Mouse (Mus musculus) lung, embryonic 15.5 days (tissue): ENCODE measurements around the gene Ireb2. TPM values are rescaled to one million over a fixed set of nuclear protein-coding genes. Genes with fewer than 3 reads are reported as not detected.
"Not testable (repeated sequence)": the region's sequence is repeated elsewhere in the genome, so short reads cannot be mapped to it uniquely, and the experiment has no call there.

Experiments used
- ATAC-seq: fragments of 200-750 bp; cut with Nextera tagmentation; 2 replicates; pipeline ENCODE4 v1.8.0; 2017; ENCODE audit warnings: moderate number of reproducible peaks, borderline replicate concordance; ENCODE audit not compliant: low FRiP score, low TSS enrichment; ENCODE audit errors: extremely low read depth
- H3K27ac ChIP-seq: fragments of 300-500 bp; sonication (generic); 2 replicates; pipeline ENCODE4 v1.5.1; 2015; ENCODE audit warnings: moderate library complexity, mild to moderate bottlenecking, inconsistent platforms
- H3K27me3 ChIP-seq: fragments of 300-500 bp; sonication (generic); 2 replicates; pipeline ENCODE4 v1.6.1; 2015; ENCODE audit warnings: inconsistent platforms
- H3K36me3 ChIP-seq: fragments of 300-500 bp; sonication (generic); 2 replicates; pipeline ENCODE4 v1.6.1; 2015; ENCODE audit warnings: inconsistent platforms
- H3K4me1 ChIP-seq: fragments of 300-500 bp; sonication (generic); 2 replicates; pipeline ENCODE4 v1.6.1; 2015; ENCODE audit warnings: inconsistent platforms
- H3K4me2 ChIP-seq: fragments of 300-500 bp; sonication (generic); 2 replicates; pipeline ENCODE4 v1.6.1; 2015; ENCODE audit warnings: inconsistent platforms, mild to moderate bottlenecking, moderate library complexity
- H3K4me3 ChIP-seq: fragments of 300-500 bp; sonication (generic); 2 replicates; pipeline ENCODE4 v1.5.1; 2015; ENCODE audit warnings: mild to moderate bottlenecking, inconsistent platforms
- H3K9ac ChIP-seq: fragments of 300-500 bp; sonication (generic); 2 replicates; pipeline ENCODE4 v1.6.1; 2015; ENCODE audit warnings: inconsistent platforms
- H3K9me3 ChIP-seq: fragments of 300-500 bp; sonication (generic); 2 replicates; pipeline ENCODE4 v1.6.1; 2016; ENCODE audit warnings: inconsistent platforms
- WGBS: fragments of 180-500 bp; shearing (Covaris S2); methylation state at CpG from one replicate; pipeline ENCODE4 v1.1.7; 2015; 5-methylcytosine and 5-hydroxymethylcytosine counted together
- polyA plus RNA-seq: library from polyadenylated mRNA; unstranded; fragments of >200 nt; fragmentation: Nextera tagmentation; extraction: Ambion mirVana; gene quantifications from 2 replicates; pipeline ENCODE4 v1.2.1, GENCODE M21; 2015

Gene Ireb2
- polyA plus RNA-seq: 29.1 and 29.7 TPM in 2 replicates

DNA sequence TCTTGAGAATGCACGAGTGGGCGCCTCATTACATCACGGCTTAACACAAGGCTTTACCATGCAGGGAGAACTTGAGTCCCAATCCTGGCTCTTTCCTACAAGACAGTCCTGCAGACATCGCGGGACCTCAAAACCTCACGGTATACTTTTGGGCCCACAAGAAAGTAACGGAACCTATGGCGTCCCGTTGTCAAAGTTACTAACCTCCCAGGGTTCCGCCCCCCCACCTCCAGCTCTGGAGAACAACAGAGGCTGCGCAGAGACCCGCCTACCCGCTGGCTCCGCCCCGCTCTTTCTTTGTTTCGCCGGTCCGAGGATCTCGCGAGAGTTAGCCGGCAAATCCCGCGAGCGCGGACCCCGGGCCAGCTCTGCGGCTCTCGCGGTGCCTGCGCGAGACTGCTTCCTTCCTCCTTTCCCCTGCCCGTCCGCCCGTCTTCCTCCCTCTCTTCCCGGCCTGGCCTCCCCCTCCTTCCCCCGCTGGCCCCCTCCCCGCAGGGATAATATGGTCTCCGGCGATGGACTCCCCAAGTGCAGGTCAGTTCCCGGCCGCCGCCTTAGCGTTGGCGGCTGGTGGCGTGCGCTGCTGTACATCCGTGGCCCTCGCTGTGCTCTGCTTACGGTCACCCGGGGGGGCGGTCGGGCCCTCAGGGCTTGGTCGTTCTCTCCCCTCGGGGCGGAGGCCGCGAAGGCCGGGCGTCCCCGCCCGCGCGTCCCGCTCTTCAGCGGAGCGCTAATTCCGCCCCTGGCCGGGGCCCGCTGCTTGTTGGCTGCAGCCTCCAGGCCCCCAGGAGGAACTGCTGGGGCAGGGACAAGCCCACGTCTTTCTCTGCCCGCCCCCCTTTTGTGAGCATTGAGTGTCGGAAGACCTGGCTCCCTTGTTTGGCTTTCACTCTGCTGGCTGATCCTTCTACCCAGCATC, at the start of gene Ireb2:
Ireb2 (plus strand) TSS at position 427 of the 919 bp plus-strand sequence.
- Histone ChIP-seq H3K4me1 (peaks cover 17% of the 10 kb centered on the region; the same call in 1 of the 2 replicates), H3K9ac (peak within 1 kb of the TSS; percentile 93), H3K4me3 (peak within 1 kb of the TSS; percentile 73), H3K36me3 (peaks cover 26% of the 10 kb centered on the region), H3K27ac (peak within 1 kb of the TSS; percentile 89), H3K27me3 (no peaks in the 10 kb centered on the region), H3K9me3 (no peaks in the 10 kb centered on the region), H3K4me2 (peak within 1 kb of the TSS; percentile 60)
- ATAC-seq: peak; percentile 98
- WGBS: 0% methylated on average over 72 of the region's 72 CpGs

DNA sequence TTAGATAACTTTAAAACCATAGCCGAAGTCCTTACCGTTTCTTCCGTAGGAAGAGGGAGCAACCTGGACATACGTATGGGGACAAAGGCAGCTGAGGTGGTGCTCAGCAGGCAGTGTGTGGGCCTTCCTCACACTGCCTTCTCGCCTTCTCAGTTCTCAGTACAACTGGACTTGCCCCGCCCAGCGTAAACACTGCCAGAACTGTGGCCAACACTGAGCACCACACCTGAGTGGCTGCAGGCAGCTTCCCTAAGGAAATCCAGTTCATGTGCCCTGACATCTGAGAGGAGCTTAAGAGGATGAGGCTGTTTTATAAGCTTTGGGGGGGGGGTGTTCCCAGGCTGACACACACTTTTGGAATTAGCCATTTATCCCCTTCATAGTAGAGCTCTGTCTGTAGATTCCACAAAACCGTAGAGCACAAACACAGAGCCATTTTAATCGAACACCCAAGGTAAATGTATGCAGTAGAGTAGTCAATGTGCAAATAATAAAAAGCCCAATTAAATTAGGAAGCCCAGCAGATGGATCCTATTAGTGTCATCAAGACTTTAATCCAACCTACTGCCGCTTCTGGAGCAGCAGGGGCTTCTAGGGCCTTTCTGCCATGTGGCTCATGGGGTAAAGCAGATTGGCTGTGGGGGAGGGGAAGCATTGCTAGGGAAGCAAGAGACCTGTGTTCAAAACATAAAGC, 46.9 kb upstream of the Ireb2 start:
- no peak for ATAC-seq
- Histone ChIP-seq H3K9ac (no peak overlapping the region), H3K27me3 (no peaks in the 10 kb centered on the region), H3K27ac (no peak overlapping the region), H3K4me2 (no peak overlapping the region), H3K36me3 (no peaks in the 10 kb centered on the region), H3K9me3 (no peaks in the 10 kb centered on the region), H3K4me3 (no peak overlapping the region), H3K4me1 (no peaks in the 10 kb centered on the region)
- 55% methylated on average over 10 of the region's 10 CpGs for WGBS

DNA sequence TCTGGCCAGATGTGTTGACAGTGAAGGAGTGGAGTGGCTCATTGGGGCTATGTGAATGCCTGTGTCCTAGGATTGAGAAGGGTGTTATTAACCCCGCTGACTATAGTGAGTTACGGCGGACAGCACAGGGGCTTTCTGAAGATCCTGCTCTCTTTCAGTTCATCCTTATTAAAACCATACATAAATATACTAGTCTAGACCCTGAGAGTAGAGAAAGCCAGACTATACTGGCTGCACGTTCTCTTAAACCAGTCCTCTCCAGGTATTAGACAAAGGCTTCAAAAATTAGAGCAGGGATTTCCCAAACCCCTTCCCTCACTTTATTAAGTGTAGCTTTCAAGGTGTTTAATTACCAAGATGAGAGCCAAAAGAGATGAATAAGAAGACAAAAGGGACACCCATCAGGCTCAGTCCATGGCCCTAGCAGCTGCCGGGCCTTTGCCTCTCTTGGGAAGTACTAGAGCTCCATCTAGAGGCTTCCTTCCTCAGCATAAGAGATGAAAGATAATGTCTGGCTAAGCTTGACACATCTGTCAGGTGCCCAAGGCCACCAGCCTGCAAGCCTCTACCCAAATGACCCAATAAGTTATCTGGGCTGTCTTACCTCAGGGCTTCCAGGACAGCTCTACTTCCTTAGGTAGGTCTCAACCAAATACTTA, 42.0 kb upstream of the Ireb2 start:
- no peak overlapping the region for H3K4me3 ChIP-seq
- ATAC-seq: no peak
- no peaks in the 10 kb centered on the region for H3K36me3 ChIP-seq
- H3K9ac ChIP-seq: no peak overlapping the region
- no peaks in the 10 kb centered on the region for H3K9me3 ChIP-seq
- WGBS: 51% methylated on average over 5 of the region's 5 CpGs
- no peak overlapping the region for H3K4me2 ChIP-seq
- no peaks in the 10 kb centered on the region for H3K27me3 ChIP-seq
- H3K4me1 ChIP-seq: no peaks in the 10 kb centered on the region
- no peak overlapping the region for H3K27ac ChIP-seq

DNA sequence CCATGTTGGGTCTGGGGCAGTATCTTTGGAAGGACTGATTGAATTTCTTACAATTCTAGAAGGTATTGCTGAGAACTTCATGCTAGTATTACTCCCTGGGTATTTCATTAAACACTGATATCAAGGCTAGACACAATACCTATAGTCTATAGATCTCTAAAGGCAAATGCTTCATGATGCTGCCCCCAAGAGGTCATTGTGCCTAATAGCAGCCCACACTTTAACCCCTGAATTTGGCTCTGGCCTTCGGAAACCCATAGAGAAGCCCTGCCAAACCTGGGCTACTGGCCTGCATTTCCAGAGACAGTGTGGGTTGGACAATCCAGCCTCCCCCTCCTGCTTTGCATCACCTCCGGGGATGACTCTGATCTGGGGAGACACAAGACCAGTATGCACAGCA, 33.8 kb upstream of the Ireb2 start:
- no peak overlapping the region for H3K4me2 ChIP-seq
- 33% methylated on average over 2 of the region's 2 CpGs for WGBS

DNA sequence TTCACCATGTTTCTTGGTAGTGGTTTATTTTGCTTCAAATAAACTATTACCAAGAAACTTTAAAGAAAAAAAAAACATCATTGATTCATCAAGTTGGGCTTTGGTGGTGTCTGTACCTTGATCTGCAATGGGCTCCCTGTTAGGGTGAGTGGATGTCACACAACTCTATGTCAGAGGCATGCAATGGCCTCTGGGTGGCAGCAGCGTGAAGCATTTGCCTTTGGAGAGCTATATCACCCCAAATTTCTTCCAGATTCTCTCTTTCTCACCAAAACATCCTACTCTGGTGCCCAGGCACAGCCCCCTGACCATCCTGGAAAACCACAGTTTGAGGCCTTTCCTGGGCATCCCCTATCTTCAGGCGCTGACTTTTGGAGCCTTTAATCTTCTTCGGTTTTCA, 33.0 kb upstream of the Ireb2 start:
- no peak overlapping the region for H3K9ac ChIP-seq
- no peak overlapping the region for H3K4me2 ChIP-seq
- ATAC-seq: no peak
- WGBS: 40% methylated on average over 3 of the region's 3 CpGs
- no peaks in the 10 kb centered on the region for H3K4me1 ChIP-seq
- no peak overlapping the region for H3K27ac ChIP-seq
- H3K4me3 ChIP-seq: no peak overlapping the region
- H3K27me3 ChIP-seq: no peaks in the 10 kb centered on the region
- no peaks in the 10 kb centered on the region for H3K36me3 ChIP-seq
- H3K9me3 ChIP-seq: no peaks in the 10 kb centered on the region

More for the DNA sequence above, 33.8 kb upstream of the Ireb2 start:
- Histone ChIP-seq H3K4me3 (no peak overlapping the region), H3K36me3 (no peaks in the 10 kb centered on the region), H3K27ac (no peak overlapping the region), H3K9ac (no peak overlapping the region), H3K4me1 (no peaks in the 10 kb centered on the region), H3K27me3 (no peaks in the 10 kb centered on the region), H3K9me3 (no peaks in the 10 kb centered on the region)
- no peak for ATAC-seq

DNA sequence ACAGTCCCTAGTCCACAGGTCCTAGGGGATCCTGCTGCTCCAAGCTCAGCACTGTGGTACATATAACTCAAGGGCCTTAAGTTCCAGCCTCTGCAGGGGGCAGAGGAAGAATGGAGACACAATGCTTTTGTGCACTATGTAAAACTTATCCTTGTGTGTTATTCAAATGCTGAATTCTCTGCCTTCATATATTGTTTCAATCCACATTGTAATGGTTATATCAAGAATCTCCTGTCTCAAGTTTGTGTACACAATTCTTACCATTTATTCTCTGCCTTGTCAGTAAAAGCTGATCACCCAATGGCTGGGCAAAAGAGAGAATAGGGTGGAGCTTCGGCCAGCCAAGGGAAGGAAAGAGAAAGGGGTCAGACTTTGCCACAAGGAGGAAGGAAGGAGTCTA, 29.8 kb upstream of the Ireb2 start:
- H3K4me3 ChIP-seq: no peak overlapping the region
- H3K9ac ChIP-seq: no peak overlapping the region
- WGBS: 77% methylated on average over 1 of the region's 1 CpGs
- no peak overlapping the region for H3K4me2 ChIP-seq
- no peak overlapping the region for H3K27ac ChIP-seq
- no peak for ATAC-seq
- no peaks in the 10 kb centered on the region for H3K27me3 ChIP-seq
- H3K4me1 ChIP-seq: no peaks in the 10 kb centered on the region
- no peaks in the 10 kb centered on the region for H3K36me3 ChIP-seq
- H3K9me3 ChIP-seq: no peaks in the 10 kb centered on the region

DNA sequence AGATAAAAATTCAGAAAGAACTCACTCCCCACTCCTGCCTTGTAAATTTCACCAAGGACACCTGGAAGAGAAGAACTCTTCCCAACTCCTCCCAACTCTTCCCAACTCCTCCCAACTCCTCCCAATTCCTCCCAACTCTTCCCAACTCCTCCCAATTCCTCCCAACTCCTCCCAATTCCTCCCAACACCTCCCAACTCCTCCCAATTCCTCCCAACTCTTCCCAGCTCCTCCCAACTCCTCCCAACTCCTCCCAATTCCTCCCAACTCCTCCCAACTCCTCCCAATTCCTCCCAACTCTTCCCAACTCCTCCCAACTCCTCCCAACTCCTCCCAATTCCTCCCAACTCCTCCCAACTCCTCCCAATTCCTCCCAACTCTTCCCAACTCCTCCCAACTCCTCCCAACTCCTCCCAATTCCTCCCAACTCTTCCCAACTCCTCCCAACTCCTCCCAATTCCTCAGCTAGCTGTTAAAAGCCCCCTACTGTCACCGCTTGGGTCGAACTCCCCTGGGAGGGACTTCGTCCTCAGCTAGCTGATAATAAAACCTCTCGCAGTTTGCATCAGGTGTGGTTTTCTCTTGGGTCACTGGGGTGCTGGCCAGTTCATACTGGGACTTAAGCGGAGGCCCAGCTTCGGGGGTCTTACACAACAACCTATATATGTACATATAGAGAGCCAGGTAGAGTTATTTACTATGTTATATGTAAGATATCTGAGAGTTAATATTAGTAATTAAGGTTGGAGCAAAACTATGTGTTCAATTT, 27.5 kb upstream of the Ireb2 start:
- not testable (repeated sequence) for H3K4me1 ChIP-seq, H3K27me3 ChIP-seq, ATAC-seq, H3K9ac ChIP-seq, H3K4me3 ChIP-seq, H3K27ac ChIP-seq, H3K4me2 ChIP-seq, H3K9me3 ChIP-seq, H3K36me3 ChIP-seq
- 79% methylated on average over 6 of the region's 6 CpGs for WGBS

DNA sequence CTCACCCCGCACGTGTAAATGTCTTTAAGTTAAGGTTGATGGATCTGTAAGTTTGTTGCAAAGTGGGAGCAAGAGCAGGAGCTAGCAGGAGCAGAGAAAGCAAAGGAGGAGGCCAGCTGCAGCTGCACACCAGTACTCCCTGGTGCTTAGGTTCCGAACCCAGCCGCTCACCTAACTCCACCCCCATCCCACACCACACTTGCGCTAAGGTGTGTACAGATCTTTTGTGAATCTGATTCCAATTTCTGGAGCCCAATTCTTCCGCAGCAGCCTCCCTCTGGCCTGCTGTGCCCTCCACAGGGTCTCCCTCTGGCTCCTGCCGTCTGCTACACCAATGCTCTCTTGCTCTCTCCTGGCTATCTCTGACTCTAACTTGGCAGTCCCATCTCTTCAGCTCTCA, 25.8 kb upstream of the Ireb2 start:
- H3K9ac ChIP-seq: no peak overlapping the region
- H3K4me3 ChIP-seq: no peak overlapping the region
- no peaks in the 10 kb centered on the region for H3K36me3 ChIP-seq
- H3K27ac ChIP-seq: no peak overlapping the region
- ATAC-seq: no peak
- H3K9me3 ChIP-seq: no peaks in the 10 kb centered on the region
- 64% methylated on average over 7 of the region's 7 CpGs for WGBS
- no peaks in the 10 kb centered on the region for H3K4me1 ChIP-seq
- H3K27me3 ChIP-seq: no peaks in the 10 kb centered on the region
- H3K4me2 ChIP-seq: no peak overlapping the region

DNA sequence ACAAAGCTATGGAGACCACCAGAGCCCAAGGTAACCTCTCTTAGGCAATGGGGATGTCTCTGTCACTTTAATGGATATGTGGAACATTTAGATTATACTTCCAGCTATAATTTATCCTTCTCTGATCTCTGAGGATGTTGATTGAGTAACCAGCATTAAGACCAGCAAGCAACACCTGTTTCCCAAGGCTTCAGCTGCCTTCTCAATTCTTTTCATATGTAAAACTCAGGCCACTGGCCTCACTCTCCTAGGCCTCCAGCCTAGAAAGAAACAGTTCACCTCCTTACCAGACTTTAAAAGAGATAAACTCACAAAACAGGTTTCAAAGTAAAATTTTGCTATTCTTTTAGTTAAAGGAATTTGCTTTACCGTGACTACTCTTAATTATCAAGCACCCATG, 23.4 kb upstream of the Ireb2 start:
- Histone ChIP-seq H3K4me3 (no peak overlapping the region), H3K9me3 (no peaks in the 10 kb centered on the region), H3K36me3 (no peaks in the 10 kb centered on the region), H3K9ac (no peak overlapping the region), H3K27me3 (no peaks in the 10 kb centered on the region), H3K27ac (no peak overlapping the region), H3K4me2 (no peak overlapping the region), H3K4me1 (no peaks in the 10 kb centered on the region)
- ATAC-seq: no peak
- WGBS: 90% methylated on average over 1 of the region's 1 CpGs

DNA sequence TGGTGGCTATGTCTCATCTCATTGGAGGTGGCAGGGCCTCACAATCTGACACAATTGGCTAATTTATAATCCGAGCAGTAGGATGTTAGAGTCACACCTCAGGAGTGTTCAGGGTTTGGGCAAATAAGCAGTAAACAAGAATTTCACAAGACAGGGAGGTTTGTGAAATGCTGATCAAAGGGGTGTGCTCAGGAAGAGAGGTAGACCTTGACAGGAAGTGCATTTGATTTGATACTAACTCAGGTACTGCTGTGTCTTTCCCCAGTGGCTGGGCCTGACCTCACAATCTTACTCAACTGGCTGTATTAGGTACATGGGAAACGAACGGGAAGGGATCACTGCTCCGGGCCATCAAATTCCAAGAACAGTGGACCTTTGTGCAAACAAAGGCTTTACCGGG, 21.3 kb upstream of the Ireb2 start:
- 74% methylated on average over 5 of the region's 5 CpGs for WGBS
- Histone ChIP-seq H3K4me3 (no peak overlapping the region), H3K27me3 (no peaks in the 10 kb centered on the region), H3K36me3 (no peaks in the 10 kb centered on the region), H3K27ac (no peak overlapping the region), H3K9ac (no peak overlapping the region), H3K4me2 (no peak overlapping the region), H3K9me3 (no peaks in the 10 kb centered on the region), H3K4me1 (no peaks in the 10 kb centered on the region)
- ATAC-seq: no peak

DNA sequence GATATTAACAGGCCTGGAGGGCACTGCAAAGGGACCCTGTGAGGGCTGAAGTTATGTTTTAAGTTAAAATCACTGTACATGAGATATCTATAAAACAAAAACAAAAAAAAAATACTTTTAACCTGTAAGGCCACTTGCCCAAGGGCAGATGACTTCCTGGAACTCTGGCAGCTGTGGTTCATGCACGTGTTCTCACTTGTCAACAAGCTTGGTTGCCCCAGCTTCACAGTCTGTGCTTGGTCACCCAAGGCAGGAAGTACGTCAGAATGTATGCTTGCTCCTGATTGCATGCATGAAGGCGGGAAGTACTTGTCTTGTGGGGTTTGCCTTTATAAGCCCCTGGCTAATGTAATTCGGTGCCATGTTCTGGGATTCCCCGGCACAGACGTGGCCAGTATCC, 19.7 kb upstream of the Ireb2 start:
- Histone ChIP-seq H3K4me2 (no peak overlapping the region), H3K27ac (no peak overlapping the region), H3K27me3 (no peaks in the 10 kb centered on the region), H3K9ac (no peak overlapping the region), H3K4me3 (no peak overlapping the region), H3K36me3 (no peaks in the 10 kb centered on the region), H3K9me3 (no peaks in the 10 kb centered on the region), H3K4me1 (no peaks in the 10 kb centered on the region)
- ATAC-seq: no peak
- 59% methylated on average over 6 of the region's 6 CpGs for WGBS
